Mouse (Mus musculus) lung, embryonic 16.5 days (tissue): ENCODE measurements at regions not wholly inside any gene's neighbourhood (a gene's known extent, or its start where the extent isn't known, plus 50 kb on each side); places are given as distances from the start of the nearest gene placed in this dataset.
A peak's percentile ranks its signal among the peaks of the same experiment; 100 is the strongest.

Source experiments
- ATAC-seq: fragments of 200-750 bp; cut with Nextera tagmentation; 2 replicates; pipeline ENCODE4 v1.8.0; 2017; ENCODE audit warnings: low read depth, mild to moderate bottlenecking, moderate library complexity
- H3K27ac ChIP-seq: fragments of 300-500 bp; sonication (generic); 2 replicates; pipeline ENCODE4 v1.5.1; 2014; ENCODE audit warnings: mild to moderate bottlenecking, control low read depth, low read length
- H3K27me3 ChIP-seq: fragments of 300-500 bp; sonication (generic); 2 replicates; pipeline ENCODE4 v1.6.1; 2014; ENCODE audit warnings: low read depth, low read length, mixed read lengths; ENCODE audit not compliant: control insufficient read depth, insufficient read depth
- H3K36me3 ChIP-seq: fragments of 300-500 bp; sonication (generic); 2 replicates; pipeline ENCODE4 v1.6.1; 2014; ENCODE audit warnings: low read length; ENCODE audit not compliant: control insufficient read depth, insufficient read depth
- H3K4me1 ChIP-seq: fragments of 300-500 bp; sonication (generic); replicated peaks from 2 replicates; pipeline ENCODE4 v1.6.1; 2014; ENCODE audit warnings: low read length, mixed read lengths; ENCODE audit not compliant: control insufficient read depth, insufficient read depth
- H3K4me2 ChIP-seq: fragments of 300-500 bp; sonication (generic); 2 replicates; pipeline ENCODE4 v1.6.1; 2014; ENCODE audit warnings: low read depth, low read length, control low read depth
- H3K4me3 ChIP-seq: fragments of 300-500 bp; sonication (generic); 2 replicates; pipeline ENCODE4 v1.5.1; 2014; ENCODE audit warnings: mild to moderate bottlenecking, low read length, control low read depth
- H3K9ac ChIP-seq: fragments of 300-500 bp; sonication (generic); 2 replicates; pipeline ENCODE4 v1.6.1; 2014; ENCODE audit warnings: low read length, control low read depth
- H3K9me3 ChIP-seq: fragments of 300-500 bp; sonication (generic); 2 replicates; pipeline ENCODE4 v1.6.1; 2016; ENCODE audit warnings: low read length; ENCODE audit not compliant: control insufficient read depth
- WGBS: fragments of 180-500 bp; shearing (Covaris S2); extraction: QIAGEN DNeasy Blood & Tissue Kit; methylation state at CpG from one replicate; pipeline ENCODE4 v1.1.7; 2014; 5-methylcytosine and 5-hydroxymethylcytosine counted together

- no peaks in the 10 kb centered on the region for H3K36me3 ChIP-seq
- no peaks in the 10 kb centered on the region for H3K9me3 ChIP-seq
- H3K27ac ChIP-seq = no peak overlapping the region
- H3K4me1 ChIP-seq = no peaks in the 10 kb centered on the region
- no peak for ATAC-seq
- no peak overlapping the region for H3K4me2 ChIP-seq
- H3K27me3 ChIP-seq = no peaks in the 10 kb centered on the region
- WGBS = 82% methylated on average over 3 of the region's 3 CpGs
- H3K9ac ChIP-seq = no peak overlapping the region
- H3K4me3 ChIP-seq = no peak overlapping the region
These were observed 108.1 kb upstream of the Pum3 start for GRCm38 (mm10) chr19:27537746-27538145.

GRCm38 (mm10) chr19:27537066-27537465, 107.4 kb upstream of the Pum3 start:
- Histone ChIP-seq H3K4me3 (no peak overlapping the region), H3K4me2 (no peak overlapping the region), H3K4me1 (no peaks in the 10 kb centered on the region), H3K27ac (no peak overlapping the region), H3K9me3 (no peaks in the 10 kb centered on the region), H3K9ac (no peak overlapping the region), H3K27me3 (no peaks in the 10 kb centered on the region), H3K36me3 (no peaks in the 10 kb centered on the region)
- no peak for ATAC-seq
- WGBS = 60% methylated on average over 9 of the region's 9 CpGs

- H3K4me2 ChIP-seq = no peak overlapping the region
- no peak overlapping the region for H3K9ac ChIP-seq
- H3K36me3 ChIP-seq = no peaks in the 10 kb centered on the region
- WGBS = 71% methylated on average over 6 of the region's 6 CpGs
- H3K4me3 ChIP-seq = no peak overlapping the region
- H3K9me3 ChIP-seq = no peaks in the 10 kb centered on the region
- H3K27me3 ChIP-seq = no peaks in the 10 kb centered on the region
- H3K27ac ChIP-seq = no peak overlapping the region
- peak; percentile 71 for ATAC-seq
- H3K4me1 ChIP-seq = no peaks in the 10 kb centered on the region
These were observed 98.4 kb upstream of the Pum3 start for GRCm38 (mm10) chr19:27527940-27528558.

- Histone ChIP-seq H3K4me1 (no peaks in the 10 kb centered on the region), H3K4me3 (no peak overlapping the region), H3K36me3 (no peaks in the 10 kb centered on the region), H3K9me3 (no peaks in the 10 kb centered on the region), H3K9ac (no peak overlapping the region), H3K4me2 (no peak overlapping the region), H3K27me3 (no peaks in the 10 kb centered on the region), H3K27ac (no peak overlapping the region)
- 57% methylated on average over 5 of the region's 5 CpGs for WGBS
- peak; percentile 74; the same call in 1 of the 2 replicates for ATAC-seq
These were observed 89.9 kb upstream of the Pum3 start for GRCm38 (mm10) chr19:27519326-27520061.

GRCm38 (mm10) chr19:27514267-27514666, 84.6 kb upstream of the Pum3 start:
- peak; percentile 88 for ATAC-seq
- no peak overlapping the region for H3K4me3 ChIP-seq
- H3K27me3 ChIP-seq = no peaks in the 10 kb centered on the region
- no peaks in the 10 kb centered on the region for H3K36me3 ChIP-seq
- 68% methylated on average over 3 of the region's 3 CpGs for WGBS
- H3K9ac ChIP-seq = no peak overlapping the region
- H3K4me2 ChIP-seq = no peak overlapping the region
- no peaks in the 10 kb centered on the region for H3K4me1 ChIP-seq
- no peaks in the 10 kb centered on the region for H3K9me3 ChIP-seq
- H3K27ac ChIP-seq = no peak overlapping the region

GRCm38 (mm10) chr19:27513535-27513934, 83.9 kb upstream of the Pum3 start:
- no peak overlapping the region for H3K4me3 ChIP-seq
- no peaks in the 10 kb centered on the region for H3K27me3 ChIP-seq
- 42% methylated on average over 1 of the region's 1 CpGs for WGBS
- H3K36me3 ChIP-seq = no peaks in the 10 kb centered on the region
- no peak for ATAC-seq
- H3K4me1 ChIP-seq = no peaks in the 10 kb centered on the region
- H3K9ac ChIP-seq = no peak overlapping the region
- H3K27ac ChIP-seq = no peak overlapping the region
- no peaks in the 10 kb centered on the region for H3K9me3 ChIP-seq
- H3K4me2 ChIP-seq = no peak overlapping the region

GRCm38 (mm10) chr19:27511340-27511739, 81.7 kb upstream of the Pum3 start:
- Histone ChIP-seq H3K4me3 (no peak overlapping the region), H3K36me3 (no peaks in the 10 kb centered on the region), H3K27ac (no peak overlapping the region), H3K9ac (no peak overlapping the region), H3K4me1 (no peaks in the 10 kb centered on the region), H3K27me3 (no peaks in the 10 kb centered on the region), H3K4me2 (no peak overlapping the region), H3K9me3 (no peaks in the 10 kb centered on the region)
- 16% methylated on average over 6 of the region's 6 CpGs for WGBS
- ATAC-seq = no peak

GRCm38 (mm10) chr19:27509956-27510639, 80.5 kb upstream of the Pum3 start:
- no peak for ATAC-seq

GRCm38 (mm10) chr19:27498278-27498677, 68.7 kb upstream of the Pum3 start:
- Histone ChIP-seq H3K4me1 (no peaks in the 10 kb centered on the region), H3K4me3 (no peak overlapping the region)
- WGBS = 79% methylated on average over 4 of the region's 4 CpGs

More at GRCm38 (mm10) chr19:27509956-27510639, 80.5 kb upstream of the Pum3 start:
- WGBS = 65% methylated on average over 6 of the region's 6 CpGs
- H3K4me2 ChIP-seq = no peak overlapping the region
- H3K36me3 ChIP-seq = no peaks in the 10 kb centered on the region
- H3K27me3 ChIP-seq = no peaks in the 10 kb centered on the region
- H3K9ac ChIP-seq = no peak overlapping the region
- H3K4me1 ChIP-seq = no peaks in the 10 kb centered on the region
- no peaks in the 10 kb centered on the region for H3K9me3 ChIP-seq
- no peak overlapping the region for H3K27ac ChIP-seq
- no peak overlapping the region for H3K4me3 ChIP-seq

More at GRCm38 (mm10) chr19:27498278-27498677, 68.7 kb upstream of the Pum3 start:
- Histone ChIP-seq H3K9ac (no peak overlapping the region), H3K27me3 (no peaks in the 10 kb centered on the region), H3K9me3 (no peaks in the 10 kb centered on the region), H3K27ac (no peak overlapping the region), H3K36me3 (no peaks in the 10 kb centered on the region), H3K4me2 (no peak overlapping the region)
- no peak for ATAC-seq
